Mouse (Mus musculus): ENCODE results near the gene Filip1l. TPM values are rescaled to one million over a fixed set of nuclear protein-coding genes. Genes with fewer than 3 reads are reported as not detected.

The Filip1l gene
- total RNA-seq, 1 experiment = 7.4 TPM

GRCm38 (mm10) chr16:57314236-57314635, 38.7 kb upstream of the Filip1l start:
- Histone ChIP-seq H3K9ac (ENCODE audit: insufficient read depth, low read depth, low read length, poor library complexity, severe bottlenecking) (no peak overlapping the region), H3K4me3 (ENCODE audit: insufficient read depth in 1 of 2, low read depth in 1 of 2, low read length in 2 of 2, poor library complexity in 1 of 2, severe bottlenecking in 1 of 2) (no peak overlapping the region), H3K36me3 (ENCODE audit: control insufficient read depth, insufficient read depth, low read length, poor library complexity, severe bottlenecking) (no peaks in the 10 kb centered on the region), H3K9me3 (ENCODE audit: control insufficient read depth, insufficient read depth, low read depth, low read length) (no peaks in the 10 kb centered on the region), H3K27ac (ENCODE audit: insufficient read depth, low read depth, low read length, poor library complexity, severe bottlenecking) (no peak overlapping the region), H3K4me1 (ENCODE audit: control insufficient read depth in 2 of 2, insufficient read depth in 2 of 2, low read length in 2 of 2, poor library complexity in 1 of 2) (no peaks in the 10 kb centered on the region)
- DNase-seq (ENCODE audit: low read depth, low spot score) = no peak
- in situ Hi-C loops (cut with MboI; ENCODE audit: low sequenced_read_pairs in 2 of 2, unreplicated experiment in 2 of 2) = no loop called here
- no peak for TF ChIP-seq ZNF384 (IDR thresholded peaks at IDR 0.05; ENCODE audit: low read depth, low read length)
- TF ChIP-seq CHD2 (IDR thresholded peaks at IDR 0.05; ENCODE audit: low read depth, low read length) = no peak
- TF ChIP-seq MAFK (IDR thresholded peaks at IDR 0.05; ENCODE audit: insufficient read depth, low read depth, low read length) = no peak
- TF ChIP-seq HCFC1 (IDR thresholded peaks at IDR 0.05; ENCODE audit: borderline replicate concordance, insufficient read depth, low read length) = no peak
- no peak for TF ChIP-seq ZC3H11A (IDR thresholded peaks at IDR 0.05; ENCODE audit: borderline replicate concordance, low read depth, low read length)

- in situ Hi-C loops (cut with MboI; ENCODE audit: low sequenced_read_pairs in 2 of 2, unreplicated experiment in 2 of 2) = no loop called here
- Histone ChIP-seq H3K4me3 (ENCODE audit: insufficient read depth in 1 of 2, low read depth in 1 of 2, low read length in 2 of 2, poor library complexity in 1 of 2, severe bottlenecking in 1 of 2) (no peak overlapping the region), H3K9me3 (ENCODE audit: control insufficient read depth, insufficient read depth, low read depth, low read length) (no peaks in the 10 kb centered on the region), H3K4me1 (ENCODE audit: control insufficient read depth in 2 of 2, insufficient read depth in 2 of 2, low read length in 2 of 2, poor library complexity in 1 of 2) (no peaks in the 10 kb centered on the region), H3K36me3 (ENCODE audit: control insufficient read depth, insufficient read depth, low read length, poor library complexity, severe bottlenecking) (no peaks in the 10 kb centered on the region), H3K9ac (ENCODE audit: insufficient read depth, low read depth, low read length, poor library complexity, severe bottlenecking) (no peak overlapping the region), H3K27ac (ENCODE audit: insufficient read depth, low read depth, low read length, poor library complexity, severe bottlenecking) (no peak overlapping the region)
- no peak for TF ChIP-seq MAFK (IDR thresholded peaks at IDR 0.05; ENCODE audit: insufficient read depth, low read depth, low read length)
- no peak for TF ChIP-seq HCFC1 (IDR thresholded peaks at IDR 0.05; ENCODE audit: borderline replicate concordance, insufficient read depth, low read length)
- no peak for TF ChIP-seq ZNF384 (IDR thresholded peaks at IDR 0.05; ENCODE audit: low read depth, low read length)
- no peak for TF ChIP-seq ZC3H11A (IDR thresholded peaks at IDR 0.05; ENCODE audit: borderline replicate concordance, low read depth, low read length)
- TF ChIP-seq CHD2 (IDR thresholded peaks at IDR 0.05; ENCODE audit: low read depth, low read length) = no peak
- no peak for DNase-seq (ENCODE audit: low read depth, low spot score)
Observed at GRCm38 (mm10) chr16:57315026-57315425, 37.9 kb upstream of the Filip1l start.

- no peaks in the 10 kb centered on the region for H3K4me1 ChIP-seq (ENCODE audit: control insufficient read depth in 2 of 2, insufficient read depth in 2 of 2, low read length in 2 of 2, poor library complexity in 1 of 2)
- no peaks in the 10 kb centered on the region for H3K36me3 ChIP-seq (ENCODE audit: control insufficient read depth, insufficient read depth, low read length, poor library complexity, severe bottlenecking)
- TF ChIP-seq HCFC1 (IDR thresholded peaks at IDR 0.05; ENCODE audit: borderline replicate concordance, insufficient read depth, low read length) = no peak
- no peak for TF ChIP-seq MAFK (IDR thresholded peaks at IDR 0.05; ENCODE audit: insufficient read depth, low read depth, low read length)
- no peak for TF ChIP-seq ZC3H11A (IDR thresholded peaks at IDR 0.05; ENCODE audit: borderline replicate concordance, low read depth, low read length)
- TF ChIP-seq ZNF384 (IDR thresholded peaks at IDR 0.05; ENCODE audit: low read depth, low read length) = no peak
- TF ChIP-seq CHD2 (IDR thresholded peaks at IDR 0.05; ENCODE audit: low read depth, low read length) = no peak
- no peak overlapping the region for H3K27ac ChIP-seq (ENCODE audit: insufficient read depth, low read depth, low read length, poor library complexity, severe bottlenecking)
- no peak overlapping the region for H3K4me3 ChIP-seq (ENCODE audit: insufficient read depth in 1 of 2, low read depth in 1 of 2, low read length in 2 of 2, poor library complexity in 1 of 2, severe bottlenecking in 1 of 2)
- in situ Hi-C loops (cut with MboI; ENCODE audit: low sequenced_read_pairs in 2 of 2, unreplicated experiment in 2 of 2) = no loop called here
- DNase-seq (ENCODE audit: low read depth, low spot score) = no peak
- no peak overlapping the region for H3K9ac ChIP-seq (ENCODE audit: insufficient read depth, low read depth, low read length, poor library complexity, severe bottlenecking)
- H3K9me3 ChIP-seq (ENCODE audit: control insufficient read depth, insufficient read depth, low read depth, low read length) = no peaks in the 10 kb centered on the region
Observed at GRCm38 (mm10) chr16:57317127-57317526, 35.8 kb upstream of the Filip1l start.

- H3K4me3 ChIP-seq (ENCODE audit: insufficient read depth in 1 of 2, low read depth in 1 of 2, low read length in 2 of 2, poor library complexity in 1 of 2, severe bottlenecking in 1 of 2) = no peak overlapping the region
- H3K4me1 ChIP-seq (ENCODE audit: control insufficient read depth in 2 of 2, insufficient read depth in 2 of 2, low read length in 2 of 2, poor library complexity in 1 of 2) = no peaks in the 10 kb centered on the region
- no peak for TF ChIP-seq CHD2 (IDR thresholded peaks at IDR 0.05; ENCODE audit: low read depth, low read length)
- TF ChIP-seq MAFK (IDR thresholded peaks at IDR 0.05; ENCODE audit: insufficient read depth, low read depth, low read length) = no peak
- no peak for TF ChIP-seq ZC3H11A (IDR thresholded peaks at IDR 0.05; ENCODE audit: borderline replicate concordance, low read depth, low read length)
- no peak for TF ChIP-seq ZNF384 (IDR thresholded peaks at IDR 0.05; ENCODE audit: low read depth, low read length)
- no peak for TF ChIP-seq HCFC1 (IDR thresholded peaks at IDR 0.05; ENCODE audit: borderline replicate concordance, insufficient read depth, low read length)
- no peaks in the 10 kb centered on the region for H3K9me3 ChIP-seq (ENCODE audit: control insufficient read depth, insufficient read depth, low read depth, low read length)
- in situ Hi-C loops (cut with MboI; ENCODE audit: low sequenced_read_pairs in 2 of 2, unreplicated experiment in 2 of 2) = no loop called here
- H3K9ac ChIP-seq (ENCODE audit: insufficient read depth, low read depth, low read length, poor library complexity, severe bottlenecking) = no peak overlapping the region
- no peak for DNase-seq (ENCODE audit: low read depth, low spot score)
- H3K27ac ChIP-seq (ENCODE audit: insufficient read depth, low read depth, low read length, poor library complexity, severe bottlenecking) = no peak overlapping the region
- no peaks in the 10 kb centered on the region for H3K36me3 ChIP-seq (ENCODE audit: control insufficient read depth, insufficient read depth, low read length, poor library complexity, severe bottlenecking)
Observed at GRCm38 (mm10) chr16:57317882-57318636, 34.8 kb upstream of the Filip1l start.
